Mouse (Mus musculus): ENCODE results near the gene Mmp28.

Mmp28 gene

GRCm38 (mm10) chr11:83448021-83448926 is 14.6 kb downstream of the Mmp28 start:
- DNase-seq (ENCODE audit: low read depth, low spot score): peak; percentile 60

GRCm38 (mm10) chr11:83447612-83448011 is 15.3 kb downstream of the Mmp28 start:
- no peak for DNase-seq (ENCODE audit: low read depth, low spot score)

- DNase-seq (ENCODE audit: low read depth, low spot score): peak; percentile 90
Observed at GRCm38 (mm10) chr11:83445001-83445400, 17.9 kb downstream of the Mmp28 start.

GRCm38 (mm10) chr11:83443824-83444223 is 19.0 kb downstream of the Mmp28 start:
- peak; percentile 54 for DNase-seq (ENCODE audit: low read depth, low spot score)

GRCm38 (mm10) chr11:83442596-83443267 is 20.1 kb downstream of the Mmp28 start:
- peak; percentile 87 for DNase-seq (ENCODE audit: low read depth, low spot score)

GRCm38 (mm10) chr11:83441235-83441634 is 21.6 kb downstream of the Mmp28 start:
- no peak for DNase-seq (ENCODE audit: low read depth, low spot score)

GRCm38 (mm10) chr11:83440081-83441064 is 22.5 kb downstream of the Mmp28 start:
- DNase-seq (ENCODE audit: low read depth, low spot score): peak; percentile 96

GRCm38 (mm10) chr11:83439426-83440060 is 23.3 kb downstream of the Mmp28 start:
- DNase-seq (ENCODE audit: low read depth, low spot score): no peak

GRCm38 (mm10) chr11:83437377-83437776 is 25.5 kb downstream of the Mmp28 start, which contains the start of gene 1700020L24Rik:
TSS of gene 1700020L24Rik (plus strand) at chr11:83437677.
- DNase-seq (ENCODE audit: low read depth, low spot score): no peak

- no peak for DNase-seq (ENCODE audit: low read depth, low spot score)
Observed at GRCm38 (mm10) chr11:83432533-83432932, 30.3 kb downstream of the Mmp28 start.

- no peak for DNase-seq (ENCODE audit: low read depth, low spot score)
Observed at GRCm38 (mm10) chr11:83429355-83429754, 33.5 kb downstream of the Mmp28 start, which contains the start of gene Gas2l2. TSS of gene Gas2l2 (minus strand) at chr11:83429455.

GRCm38 (mm10) chr11:83426964-83427363 is 35.9 kb downstream of the Mmp28 start:
- DNase-seq (ENCODE audit: low read depth, low spot score): no peak

GRCm38 (mm10) chr11:83424681-83425080 is 38.2 kb downstream of the Mmp28 start:
- peak; percentile 80 for DNase-seq (ENCODE audit: low read depth, low spot score)

- peak; percentile 72 for DNase-seq (ENCODE audit: low read depth, low spot score)
Observed at GRCm38 (mm10) chr11:83421305-83421704, 41.6 kb downstream of the Mmp28 start.

- no peak for DNase-seq (ENCODE audit: low read depth, low spot score)
Observed at GRCm38 (mm10) chr11:83420338-83420737, 42.5 kb downstream of the Mmp28 start.

GRCm38 (mm10) chr11:83418566-83418965 is 44.3 kb downstream of the Mmp28 start:
- DNase-seq (ENCODE audit: low read depth, low spot score): peak; percentile 62

GRCm38 (mm10) chr11:83417708-83418107 is 45.2 kb downstream of the Mmp28 start:
- no peak for DNase-seq (ENCODE audit: low read depth, low spot score)

- peak; percentile 83 for DNase-seq (ENCODE audit: low read depth, low spot score)
Observed at GRCm38 (mm10) chr11:83417080-83417479, 45.8 kb downstream of the Mmp28 start.

GRCm38 (mm10) chr11:83410510-83410909 is 52.4 kb downstream of the Mmp28 start:
- no peak for DNase-seq (ENCODE audit: low read depth, low spot score)

- no peak for DNase-seq (ENCODE audit: low read depth, low spot score)
Observed at GRCm38 (mm10) chr11:83409792-83410291, 53.0 kb downstream of the Mmp28 start.

All from ZHBTc4 (cell line).